Mouse (Mus musculus): Measurements from ENCODE around the gene Jmjd7.

Gene Jmjd7

DNA sequence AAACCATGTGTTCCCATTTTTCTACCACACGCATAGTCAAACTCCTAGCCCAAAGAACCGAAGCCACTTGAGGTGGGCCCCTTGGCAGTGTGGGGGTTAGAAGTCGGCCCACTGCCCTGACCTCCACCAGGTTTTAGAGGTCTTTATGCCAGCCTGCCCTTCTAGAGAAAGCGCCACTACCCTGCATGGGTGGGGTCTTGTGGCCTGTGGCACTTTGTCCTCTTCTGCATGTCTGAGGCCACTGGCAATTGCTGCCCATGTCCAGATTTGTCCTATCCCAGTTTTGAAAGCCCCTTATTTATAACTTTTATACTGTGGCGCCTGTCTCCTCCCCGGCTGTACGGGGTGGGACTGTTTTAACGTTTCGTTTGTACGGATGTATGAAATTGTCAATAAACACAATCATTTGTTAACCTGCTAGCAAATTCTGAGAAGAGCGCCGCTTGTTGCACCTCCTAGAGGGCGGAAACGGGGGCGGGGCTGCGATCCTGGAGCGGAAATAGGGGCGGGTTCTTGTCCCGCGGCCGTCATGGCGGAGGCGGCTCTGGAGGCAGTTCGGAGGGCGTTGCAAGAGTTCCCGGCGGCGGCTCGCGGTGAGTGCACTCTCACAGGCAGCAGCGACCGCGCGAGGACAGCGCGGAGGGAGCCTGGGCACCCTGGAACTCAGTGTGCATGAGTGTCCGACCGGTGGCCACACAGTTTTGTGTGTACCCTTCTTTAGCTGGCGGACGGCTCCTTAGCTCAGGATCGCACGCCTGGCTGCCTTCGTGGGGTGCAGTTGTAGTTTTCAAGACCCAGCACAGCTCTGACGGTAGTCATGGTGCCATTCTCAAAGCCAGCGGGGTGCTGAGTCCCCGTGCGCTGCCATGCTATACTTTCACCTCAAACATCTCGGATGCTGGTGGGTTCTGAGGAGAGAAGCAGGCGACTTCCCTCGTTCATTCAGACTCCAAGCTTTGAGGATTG, at the start of gene Jmjd7, which contains the start of gene Gm28042:
Gene Jmjd7 (plus strand): TSS at position 500 of the 966 bp plus-strand sequence.
Gene Gm28042 (plus strand): TSS at position 510 of the 966 bp plus-strand sequence.
- peak; percentile 79 for DNase-seq (ENCODE audit: low spot score in 2 of 2)

DNA sequence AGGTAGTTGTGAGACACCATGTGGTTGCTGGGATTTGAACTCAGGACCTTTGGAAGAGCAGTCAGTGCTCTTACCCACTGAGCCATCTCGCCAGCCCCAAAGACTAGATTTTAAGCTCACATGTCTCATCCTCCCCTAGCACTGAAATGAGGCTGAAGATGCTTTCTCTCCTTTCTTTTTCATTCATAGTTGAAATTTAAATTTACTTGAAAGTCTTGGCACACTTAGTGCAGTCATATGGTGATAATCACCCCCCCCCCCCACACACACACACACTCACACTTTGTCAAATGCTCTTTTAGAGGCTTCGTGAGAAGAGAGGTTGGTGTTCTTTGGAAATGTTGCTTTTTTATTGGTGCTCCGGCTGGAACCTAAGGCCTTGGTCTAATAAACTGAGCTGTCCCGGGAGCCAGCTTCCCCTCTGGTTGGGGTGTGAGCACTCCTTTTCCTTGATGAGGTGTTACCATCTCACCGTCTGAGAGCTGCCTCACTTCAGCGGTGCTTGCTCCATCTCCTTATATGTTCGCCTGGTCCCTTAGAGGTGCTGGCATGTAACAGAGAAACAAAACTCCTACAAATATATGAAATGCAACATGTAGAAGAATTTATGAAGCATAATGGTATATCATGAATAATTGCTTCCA, 46.8 kb upstream of the Jmjd7 start:
- DNase-seq (ENCODE audit: low spot score in 2 of 2): no peak

DNA sequence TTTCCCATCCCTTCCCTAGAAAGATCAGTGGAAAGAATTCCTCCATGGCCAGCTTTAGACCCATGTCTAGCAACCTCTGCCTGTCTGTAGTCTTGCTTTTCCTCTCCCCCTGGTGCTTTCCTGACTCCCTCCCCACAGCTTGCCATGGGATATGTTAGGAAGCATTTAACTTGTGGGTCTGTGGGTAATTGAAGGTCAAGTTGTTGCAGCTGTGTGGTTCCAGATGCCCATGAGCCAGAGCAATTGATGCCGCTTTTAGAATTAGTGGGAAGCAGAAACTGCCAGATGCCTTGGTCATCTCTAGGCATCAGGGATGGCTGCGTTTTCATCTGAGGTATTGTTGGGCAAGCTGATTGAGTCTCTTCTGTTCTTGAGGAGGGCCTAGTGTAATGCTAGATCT, 45.7 kb upstream of the Jmjd7 start:
- DNase-seq (ENCODE audit: low spot score in 2 of 2): no peak

DNA sequence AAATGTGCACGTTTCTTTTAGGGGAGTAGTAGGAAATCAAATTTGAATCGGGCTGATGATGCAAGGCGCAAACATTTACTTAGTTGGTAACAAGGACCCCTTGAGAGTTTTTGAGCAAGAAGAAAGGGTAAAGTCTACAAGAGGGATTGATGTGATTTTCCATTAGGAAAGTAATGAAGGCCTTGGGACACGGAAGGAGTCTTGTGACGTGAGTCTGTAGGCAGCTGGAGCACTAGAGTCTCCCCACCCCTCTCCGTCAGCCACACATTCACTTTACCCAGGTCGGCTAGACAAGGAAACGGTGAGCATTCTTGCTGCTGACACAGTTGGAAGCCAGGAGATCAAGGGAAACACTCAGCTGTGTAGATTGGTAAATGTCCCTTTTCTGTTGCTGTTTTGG, 41.4 kb upstream of the Jmjd7 start:
- DNase-seq (ENCODE audit: low spot score in 2 of 2): no peak

DNA sequence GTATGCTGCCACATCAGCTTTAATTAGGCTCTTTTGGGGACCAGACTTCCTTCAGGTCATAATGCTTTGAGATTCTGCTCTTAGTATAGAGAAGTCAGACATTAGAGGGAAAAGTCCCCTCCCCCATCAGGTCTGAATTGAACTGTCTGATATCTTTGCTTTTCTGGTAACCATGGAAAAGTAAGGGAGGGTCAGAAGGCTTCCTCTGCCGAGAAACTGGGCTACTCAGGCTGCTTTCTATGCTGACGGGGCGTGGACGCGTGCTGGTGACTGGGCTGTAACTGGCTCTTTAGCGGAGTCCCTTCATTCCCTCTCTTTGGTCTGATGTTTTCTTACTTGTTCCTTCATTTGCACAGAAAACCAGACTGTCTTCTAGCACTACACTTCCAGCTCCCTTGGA, 40.9 kb upstream of the Jmjd7 start:
- DNase-seq (ENCODE audit: low spot score in 2 of 2): no peak

DNA sequence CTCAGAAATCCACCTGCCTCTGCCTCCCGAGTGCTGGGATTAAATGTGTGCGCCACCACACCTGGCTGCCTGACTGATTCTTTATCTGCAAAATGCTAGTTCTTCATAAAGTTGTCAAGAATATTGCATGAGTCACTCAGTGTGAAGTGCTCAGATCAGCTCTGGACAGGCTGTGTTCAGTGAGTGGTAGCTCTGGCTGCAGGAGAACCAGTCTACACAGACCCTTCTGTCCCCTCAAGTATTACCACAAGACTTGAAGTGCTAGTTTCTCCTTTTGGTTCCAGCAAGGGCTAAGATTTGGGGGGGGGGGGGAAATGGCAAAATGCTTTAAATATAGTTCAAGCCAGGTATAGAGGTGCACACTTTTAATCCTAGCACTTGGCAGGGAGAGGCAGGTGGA, 39.8 kb upstream of the Jmjd7 start:
- no peak for DNase-seq (ENCODE audit: low spot score in 2 of 2)

DNA sequence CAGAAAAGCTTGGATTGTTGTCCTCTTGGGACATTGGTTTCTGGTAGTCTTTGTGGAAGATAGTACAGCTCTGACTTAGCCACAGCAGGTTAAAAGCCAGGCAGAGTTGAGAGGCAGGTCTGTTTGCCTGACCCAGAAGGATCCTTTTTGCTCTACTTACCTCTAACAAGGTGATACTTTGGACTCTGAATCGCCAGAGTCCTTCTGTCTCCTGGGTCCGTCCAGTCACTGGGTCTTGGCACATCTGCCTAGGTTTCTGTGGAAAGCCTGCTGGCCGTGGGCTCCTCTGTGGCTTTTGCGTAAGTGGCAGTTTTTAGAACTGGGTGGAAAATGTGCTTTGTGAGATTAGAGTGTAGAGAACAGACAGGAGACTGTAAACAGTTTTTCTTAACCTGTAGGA, 38.3 kb upstream of the Jmjd7 start:
- DNase-seq (ENCODE audit: low spot score in 2 of 2): no peak

DNA sequence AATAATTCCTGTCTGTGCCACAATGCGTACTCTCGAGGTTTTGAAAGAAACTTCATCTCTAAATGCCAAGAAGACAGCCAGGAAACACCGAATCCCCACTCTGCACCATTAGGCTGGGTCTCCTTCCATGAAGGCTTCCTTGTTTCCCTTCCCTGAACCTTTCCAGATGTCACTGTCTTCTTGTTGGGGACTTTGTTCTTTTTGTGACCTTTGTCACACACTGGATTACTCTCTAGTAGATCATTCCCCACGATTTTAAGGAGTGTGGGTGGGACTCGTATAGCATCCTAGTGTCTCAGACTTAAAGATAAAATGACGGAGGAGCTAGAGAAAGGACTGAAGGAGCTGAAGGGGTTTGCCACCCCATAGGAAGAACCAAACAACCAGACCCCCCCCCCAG, 36.4 kb upstream of the Jmjd7 start:
- DNase-seq (ENCODE audit: low spot score in 2 of 2): no peak

DNA sequence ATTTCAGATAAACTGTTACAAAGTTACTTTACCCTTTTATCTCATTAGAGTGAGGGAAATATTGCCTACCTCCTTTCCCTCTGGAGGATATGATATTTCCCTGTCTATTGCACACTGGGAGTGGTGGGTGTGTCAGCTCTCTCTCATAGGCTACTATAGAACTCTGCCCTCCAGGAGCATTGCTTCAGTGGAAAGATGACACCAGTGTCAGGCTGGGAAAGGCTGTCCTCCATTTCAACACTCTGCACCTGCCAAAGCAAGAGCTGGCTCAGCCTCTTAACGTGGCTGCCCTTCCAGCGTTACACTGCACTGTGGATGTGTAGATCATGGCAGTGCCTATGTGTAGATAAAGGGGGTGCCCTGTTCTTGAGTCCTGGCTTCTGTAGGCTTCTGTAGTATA, 34.9 kb upstream of the Jmjd7 start:
- no peak for DNase-seq (ENCODE audit: low spot score in 2 of 2)

DNA sequence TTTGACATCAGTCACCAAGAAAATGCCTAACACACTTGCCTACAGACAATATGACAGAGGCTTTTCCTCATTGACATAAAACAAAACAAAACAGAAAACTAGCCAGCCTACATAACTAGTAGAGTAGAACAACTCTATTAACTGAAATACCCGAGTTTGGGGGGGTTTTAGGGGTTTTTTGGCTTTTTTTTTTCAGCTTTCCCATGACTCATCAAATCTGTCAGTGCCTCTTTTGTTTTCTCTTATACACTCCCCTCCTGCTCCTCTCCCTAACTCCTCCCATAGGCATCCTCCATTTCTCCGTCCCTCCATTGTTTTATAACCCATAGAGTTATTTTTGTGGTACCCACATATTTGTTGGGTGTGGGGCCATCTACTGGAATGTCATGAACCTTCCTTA, 33.8 kb upstream of the Jmjd7 start:
- DNase-seq (ENCODE audit: low spot score in 2 of 2): no peak

DNA sequence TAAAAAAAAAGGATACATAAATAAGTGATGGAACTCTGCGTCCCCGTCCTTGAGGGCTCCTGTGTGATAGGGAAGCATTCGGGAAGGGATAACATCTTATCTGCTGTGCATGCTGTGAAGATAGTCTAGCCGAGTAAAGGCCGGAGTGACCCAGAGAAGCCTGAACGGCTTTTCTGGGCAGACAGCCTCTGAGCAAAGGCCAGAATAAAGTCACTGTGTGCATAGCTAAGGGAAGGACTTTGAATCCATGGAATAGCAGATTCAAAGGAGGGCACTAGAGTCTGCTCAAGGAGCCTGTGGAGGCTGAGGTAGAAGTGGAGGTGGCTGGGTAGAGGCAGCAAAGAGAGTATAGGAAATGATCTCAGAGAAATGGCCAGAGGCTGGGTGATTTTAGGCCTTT, 32.4 kb upstream of the Jmjd7 start:
- DNase-seq (ENCODE audit: low spot score in 2 of 2): no peak

DNA sequence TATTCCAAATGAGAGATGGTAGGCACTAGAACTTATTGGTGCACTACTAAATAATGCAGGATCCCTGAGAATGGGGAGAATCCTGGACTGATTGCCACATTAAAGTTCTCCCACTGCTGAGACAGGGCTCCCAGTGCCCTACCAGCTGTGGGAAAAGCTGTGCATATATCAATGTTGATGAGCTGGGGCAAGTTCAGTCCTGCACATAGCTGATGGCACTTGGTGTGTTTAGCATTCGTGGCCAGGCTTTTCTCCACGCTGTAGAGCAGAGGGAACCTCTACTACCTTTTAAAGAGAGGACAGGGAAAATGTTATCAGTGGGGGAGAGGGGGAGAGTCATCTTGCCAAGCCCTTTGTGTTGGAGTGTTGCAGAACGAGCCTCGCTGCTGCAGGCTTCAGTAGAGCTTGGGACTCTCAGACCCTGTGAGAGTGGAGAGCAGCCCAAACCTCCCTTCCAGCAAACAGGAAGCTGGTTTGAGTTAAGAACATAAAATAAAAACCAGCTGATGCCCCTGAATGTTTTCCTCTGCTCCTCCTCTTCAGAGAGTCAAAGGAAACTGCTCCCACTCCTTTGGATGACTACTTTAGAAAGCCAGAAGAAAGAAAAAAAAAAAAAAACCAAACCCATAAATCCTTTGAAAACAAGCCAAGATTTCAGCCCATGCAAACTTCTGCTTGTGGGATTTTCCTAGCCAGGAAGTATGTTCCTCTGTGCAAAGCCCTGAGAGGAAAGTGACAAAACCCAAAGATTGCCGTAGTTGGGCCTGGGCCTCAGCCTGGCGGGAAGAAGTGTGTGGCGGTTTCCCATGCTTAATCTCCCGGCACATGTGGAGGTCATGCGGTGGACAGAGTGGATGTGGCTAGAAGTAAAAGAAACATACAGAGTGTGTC, 31.6 kb upstream of the Jmjd7 start:
- no peak for DNase-seq (ENCODE audit: low spot score in 2 of 2)

DNA sequence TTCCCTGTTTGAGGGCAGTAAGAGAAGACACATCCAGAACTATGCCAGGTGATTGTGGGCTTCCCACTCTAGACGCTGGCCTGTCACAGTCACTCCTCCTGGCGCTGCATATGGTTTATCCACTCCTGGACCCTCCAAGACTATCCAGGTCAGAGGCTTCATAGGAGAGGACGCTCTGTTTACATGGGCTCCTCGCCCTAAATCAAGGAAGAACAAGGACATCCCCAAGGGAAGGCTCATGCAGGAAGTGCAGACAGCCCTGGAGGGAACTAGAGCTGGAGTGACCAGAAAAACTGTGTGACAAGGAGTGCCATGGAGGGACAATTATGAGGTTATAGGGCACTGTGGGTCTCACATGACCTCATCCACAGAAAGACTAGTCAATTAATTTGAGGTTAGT, 29.9 kb upstream of the Jmjd7 start:
- no peak for DNase-seq (ENCODE audit: low spot score in 2 of 2)

DNA sequence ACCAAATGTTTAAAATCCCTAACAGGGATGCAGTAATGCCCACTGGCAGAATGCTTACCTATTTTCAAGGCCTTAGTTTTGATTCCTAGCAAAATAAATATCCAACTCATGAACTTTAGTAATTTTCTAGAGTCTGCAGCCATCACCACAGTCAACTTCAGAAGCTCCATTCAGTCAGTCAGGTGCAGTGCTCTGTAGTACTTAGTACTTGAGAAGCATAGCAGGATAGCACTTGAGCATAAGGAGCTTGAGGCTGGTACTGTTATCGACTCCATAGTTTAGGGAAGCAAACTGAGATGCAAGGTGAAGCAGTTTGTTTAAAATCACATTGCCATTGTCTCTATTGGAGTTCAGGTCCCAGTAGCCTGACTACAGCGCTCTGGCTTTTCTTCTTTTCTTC, 27.6 kb upstream of the Jmjd7 start:
- no peak for DNase-seq (ENCODE audit: low spot score in 2 of 2)

DNA sequence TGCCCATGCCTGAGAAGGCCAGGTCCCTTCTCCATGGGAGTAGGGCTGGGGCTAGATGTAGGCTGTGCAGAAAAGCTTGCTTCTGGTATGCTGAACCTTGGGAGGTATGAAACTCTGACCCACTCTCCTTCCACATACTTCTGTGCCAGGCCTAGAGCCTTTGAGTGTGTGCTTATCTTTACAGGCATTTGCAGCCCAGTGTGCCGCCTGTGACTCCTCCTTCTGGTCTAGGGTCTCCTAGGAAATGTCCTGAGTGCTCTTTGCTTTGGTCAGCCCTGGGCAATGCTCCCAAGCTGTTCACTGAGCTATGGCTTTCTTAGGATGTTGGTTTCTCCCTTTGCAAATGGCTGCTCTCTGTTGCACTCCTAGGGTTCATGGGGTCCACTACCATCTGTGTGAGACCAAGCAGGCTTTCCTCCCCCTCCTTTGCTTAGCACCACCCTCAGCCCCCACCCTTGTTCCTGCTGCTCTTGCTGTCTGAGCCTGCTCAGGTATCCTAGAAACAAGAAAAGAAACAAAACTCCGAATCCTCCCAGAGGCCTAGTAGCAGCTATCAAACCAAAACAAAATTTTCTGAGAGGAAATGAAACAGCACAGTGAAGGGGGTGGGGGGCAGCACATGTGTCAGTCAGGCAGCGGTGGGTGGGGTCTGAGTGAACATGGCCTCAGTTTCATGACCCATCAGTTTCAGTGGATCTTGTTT, 26.2 kb upstream of the Jmjd7 start:
- no peak for DNase-seq (ENCODE audit: low spot score in 2 of 2)

DNA sequence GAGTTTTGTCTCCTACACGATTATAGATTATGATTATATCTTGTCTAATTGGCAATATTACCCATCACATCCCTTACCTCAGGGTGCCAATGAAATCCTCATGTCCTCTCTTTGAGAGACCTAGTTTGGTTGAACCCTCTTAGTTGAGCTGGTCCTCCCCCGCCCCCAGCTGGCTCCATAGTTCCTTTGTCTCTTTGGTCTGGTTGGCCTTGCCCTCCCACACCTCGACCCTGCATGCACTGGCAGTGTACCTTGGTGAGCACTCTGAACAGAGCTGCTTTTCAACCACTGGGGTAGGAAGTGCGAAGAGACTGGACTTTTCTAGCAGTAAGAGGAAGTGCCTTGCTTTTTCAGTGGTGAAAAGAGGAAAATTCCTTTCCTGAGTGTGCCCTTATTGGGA, 25.3 kb upstream of the Jmjd7 start:
- DNase-seq (ENCODE audit: low spot score in 2 of 2): no peak

DNA sequence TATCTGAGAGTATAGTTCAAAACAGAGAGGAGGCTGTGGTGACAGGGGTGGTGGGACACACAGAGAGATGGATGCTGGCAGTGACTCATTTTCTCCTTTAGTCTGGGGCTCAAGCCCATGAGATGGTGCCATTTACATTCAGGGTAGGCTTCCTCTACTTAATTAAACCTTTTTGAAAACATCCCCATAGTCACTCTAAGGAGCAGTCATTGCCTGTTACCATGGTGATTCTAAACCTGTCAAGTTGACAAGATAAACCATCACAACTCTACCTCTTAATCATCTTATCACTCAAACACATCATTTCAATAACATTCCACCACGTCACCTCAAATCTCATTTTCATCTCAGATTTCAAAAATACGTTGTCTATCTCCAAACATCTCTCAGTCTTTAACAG, 23.3 kb upstream of the Jmjd7 start:
- DNase-seq (ENCODE audit: low spot score in 2 of 2): no peak

DNA sequence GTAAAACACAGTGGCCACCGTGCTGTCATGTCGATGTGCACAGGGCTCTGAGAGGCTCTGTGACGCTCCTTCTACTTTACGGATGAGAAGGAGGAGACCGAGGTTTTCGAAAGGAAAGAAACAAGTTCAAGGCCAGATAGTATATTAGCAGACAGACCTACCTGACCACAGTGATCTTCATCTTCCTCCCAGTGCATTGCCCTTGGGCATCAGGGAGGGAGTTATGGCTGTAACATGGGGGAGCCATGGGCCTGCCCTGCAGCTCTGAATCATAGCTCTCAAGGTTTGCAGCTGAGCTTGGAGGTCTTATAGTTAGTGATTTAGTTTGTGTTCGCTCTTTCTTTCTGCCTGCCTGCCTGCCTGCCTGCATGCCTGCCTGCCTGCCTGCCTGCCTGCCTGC, 20.6 kb upstream of the Jmjd7 start:
- DNase-seq (ENCODE audit: low spot score in 2 of 2): no peak

DNA sequence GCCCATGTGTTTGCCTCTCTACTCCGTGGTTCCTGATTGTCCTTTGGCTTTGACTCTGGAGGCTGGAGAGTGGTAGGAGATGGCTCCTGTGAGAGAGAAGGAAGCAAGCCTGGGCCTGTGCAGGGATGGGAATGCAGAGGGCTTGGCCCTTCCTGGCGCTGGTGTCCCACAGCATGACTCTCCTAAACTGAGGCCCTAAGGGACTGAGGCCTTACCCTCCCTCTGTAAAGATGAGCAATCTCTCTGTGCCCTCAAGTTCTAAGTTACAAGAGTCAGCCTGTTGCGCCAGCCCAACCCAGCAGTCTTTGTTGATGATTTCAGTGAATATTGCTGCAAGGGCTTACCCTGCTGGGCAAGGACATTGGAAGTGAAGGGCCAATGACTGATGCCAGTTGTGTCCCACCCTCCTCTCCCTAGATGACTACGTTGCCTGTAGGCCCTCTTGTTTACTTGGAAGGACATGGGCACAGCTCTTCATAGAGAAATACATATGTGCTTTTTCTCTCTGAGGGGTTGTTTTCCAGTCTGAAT, 19.5 kb upstream of the Jmjd7 start:
- DNase-seq (ENCODE audit: low spot score in 2 of 2): no peak

DNA sequence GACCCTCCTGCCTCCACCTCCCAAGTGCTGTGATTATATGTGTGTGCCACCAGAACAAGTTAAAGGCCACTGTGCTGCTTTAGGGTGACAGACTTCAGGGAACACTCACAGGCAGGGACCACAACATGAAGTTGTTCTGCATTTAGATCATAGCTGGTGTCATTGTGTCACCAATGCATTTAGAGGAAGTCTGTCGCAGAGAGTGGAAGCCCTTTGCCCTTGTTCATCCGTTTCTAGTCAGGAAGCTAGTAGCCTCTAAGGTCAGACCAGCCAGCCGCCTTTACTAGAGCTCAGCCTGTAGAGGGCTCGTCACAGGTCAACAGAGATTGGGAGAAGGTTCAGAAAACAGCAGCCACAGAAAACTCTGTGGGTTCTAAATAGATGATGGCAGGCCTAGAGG, 18.6 kb upstream of the Jmjd7 start:
- DNase-seq (ENCODE audit: low spot score in 2 of 2): no peak

DNA sequence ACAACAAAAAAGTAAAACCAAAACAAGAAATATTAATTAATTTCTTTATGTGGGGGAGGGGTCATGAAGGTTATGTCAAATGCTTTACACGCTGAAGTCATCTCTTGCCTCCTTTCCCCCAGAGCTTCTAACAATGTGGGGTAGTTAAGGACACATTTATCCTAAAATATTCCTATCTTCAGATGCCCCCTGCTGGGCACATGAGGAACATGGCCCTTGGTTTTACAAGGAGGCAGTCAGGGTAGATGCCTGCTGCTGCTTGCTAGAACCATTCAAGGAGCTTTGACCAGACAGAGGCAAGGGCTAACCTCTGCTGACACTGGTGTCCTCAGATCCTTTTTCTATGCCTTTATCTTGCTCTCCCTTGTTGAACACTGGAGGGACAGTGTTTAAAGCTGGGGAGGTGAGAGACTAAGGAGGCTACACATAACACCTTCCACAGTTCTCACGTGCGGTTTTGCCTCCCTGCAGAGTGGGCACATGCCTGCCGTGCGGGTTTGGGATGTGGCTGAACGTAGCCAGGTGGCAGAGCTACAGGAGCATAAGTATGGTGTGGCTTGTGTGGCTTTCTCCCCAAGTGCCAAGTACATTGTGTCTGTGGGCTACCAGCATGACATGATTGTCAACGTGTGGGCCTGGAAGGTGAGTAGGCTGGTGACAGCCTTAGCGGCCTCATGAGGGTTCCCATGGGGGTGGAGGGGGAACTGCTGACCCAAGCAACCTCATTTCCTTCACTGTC, 15.7 kb upstream of the Jmjd7 start:
- DNase-seq (ENCODE audit: low spot score in 2 of 2): no peak
